Mouse (Mus musculus): Measurements from ENCODE around the gene Pus1.

GRCm38 (mm10) chr5:110808821-110809666 is 28.6 kb upstream of the Pus1 start:
- no peak for TF ChIP-seq POLR2A (IDR thresholded peaks at IDR 0.05; ENCODE audit: insufficient read depth, low read depth, low read length)
- TF ChIP-seq CTCF (IDR thresholded peaks at IDR 0.05), result no peak

Measured in heart, adult 2 months (tissue).